Mouse (Mus musculus): ENCODE results near the gene Rin1.

- TF ChIP-seq CTCF (conservative IDR thresholded peaks at IDR 0.05 in 1 of 2, IDR thresholded peaks at IDR 0.05 in 1 of 2; ENCODE audit: low read depth in 2 of 2, low read length in 2 of 2) (no peak), USF2 (conservative IDR thresholded peaks at IDR 0.05; ENCODE audit: low read depth, low read length) (no peak), RAD21 (IDR thresholded peaks at IDR 0.05; ENCODE audit: low read depth, low read length) (no peak), E2F4 (IDR thresholded peaks at IDR 0.05; ENCODE audit: insufficient replicate concordance, low read depth, low read length) (no peak)
Observed at GRCm38 (mm10) chr19:5082005-5082404, 31.7 kb downstream of the Rin1 start.

All from CH12.LX (cell line).